Mouse (Mus musculus): ENCODE measurements around the gene Rassf4. TPM values are rescaled to one million over a fixed set of nuclear protein-coding genes. Genes with fewer than 3 reads are reported as not detected.

Rassf4 gene
- total and polyA plus RNA-seq, 3 experiments, result 17.3 to 69.0 (median 32.3) TPM

DNA sequence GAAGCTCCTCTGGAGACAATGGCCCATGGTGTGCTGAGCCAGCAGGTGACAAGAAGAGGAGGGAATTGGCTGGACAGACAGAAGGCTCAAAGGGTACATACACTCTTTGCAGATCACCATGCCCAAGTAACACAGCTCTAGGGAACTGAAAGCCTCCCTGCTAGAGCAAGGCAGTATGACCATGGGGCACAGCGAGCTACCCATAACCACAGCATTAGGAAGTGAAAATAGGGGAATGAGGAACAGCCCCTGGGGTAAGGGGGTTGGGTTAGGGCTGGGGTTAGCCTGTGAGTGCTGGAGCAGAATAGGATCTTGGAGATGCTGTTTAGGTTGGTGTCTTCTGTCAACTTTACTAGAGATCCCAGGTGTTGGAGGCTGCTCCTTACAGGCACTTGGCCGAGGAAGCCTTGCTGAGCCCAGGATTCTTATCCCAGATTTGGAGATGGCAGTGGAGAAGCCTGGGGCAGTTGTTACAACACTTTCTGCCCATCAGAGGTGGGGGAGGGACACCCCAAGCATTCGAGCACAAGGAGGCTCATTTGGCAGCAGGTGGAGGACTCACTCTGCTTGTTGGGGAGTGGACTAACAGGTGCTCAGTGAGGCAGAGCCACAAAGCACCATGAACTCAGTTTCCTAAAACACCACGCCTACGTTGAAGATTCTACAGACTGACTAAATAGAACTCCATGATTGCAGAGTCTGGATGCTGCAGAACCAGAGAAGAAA lies 6.0 kb upstream of the Rassf4 start (continued):
- peak; percentile 87 for TF ChIP-seq MAX (IDR thresholded peaks at IDR 0.05; ENCODE audit: low read length)
- TF ChIP-seq RCOR1 (conservative IDR thresholded peaks at IDR 0.05; ENCODE audit: low read depth, low read length), result peak; percentile 97
- TF ChIP-seq KAT2A (IDR thresholded peaks at IDR 0.05; ENCODE audit: insufficient replicate concordance, low read length), result 0 out of 2 replicates have a peak, but pooled peaks have one; percentile 44
- no peak for TF ChIP-seq POLR2AphosphoS2 (IDR thresholded peaks at IDR 0.05; ENCODE audit: low read depth, low read length)
- TF ChIP-seq SMC3 (IDR thresholded peaks at IDR 0.05; ENCODE audit: low read depth, low read length), result peak; percentile 9; the same call in 1 of the 2 replicates
- no peak; the same call in none of the 2 replicates for TF ChIP-seq RAD21 (IDR thresholded peaks at IDR 0.05; ENCODE audit: low read depth, low read length)
- no peak for TF ChIP-seq PAX5 (IDR thresholded peaks at IDR 0.05; ENCODE audit: low read length)
- TF ChIP-seq NRF1 (IDR thresholded peaks at IDR 0.05; ENCODE audit: low read depth, low read length), result no peak
- TF ChIP-seq BHLHE40 (IDR thresholded peaks at IDR 0.05; ENCODE audit: low read depth, low read length), result peak; percentile 81
- TF ChIP-seq NELFE (IDR thresholded peaks at IDR 0.05; ENCODE audit: low read depth, low read length), result peak; percentile 45; the same call in 1 of the 2 replicates
- TF ChIP-seq ZC3H11A (IDR thresholded peaks at IDR 0.05; ENCODE audit: low read depth, low read length), result no peak
- no peak for TF ChIP-seq ZKSCAN1 (IDR thresholded peaks at IDR 0.05; ENCODE audit: borderline replicate concordance, low read depth, low read length)
- TF ChIP-seq TBP (conservative IDR thresholded peaks at IDR 0.05; ENCODE audit: low read depth, low read length), result 0 out of 2 replicates have a peak, but pooled peaks have one; percentile 22
- no peak for TF ChIP-seq E2F4 (IDR thresholded peaks at IDR 0.05; ENCODE audit: insufficient replicate concordance, low read depth, low read length)
- no peak for TF ChIP-seq USF2 (conservative IDR thresholded peaks at IDR 0.05; ENCODE audit: low read depth, low read length)

DNA sequence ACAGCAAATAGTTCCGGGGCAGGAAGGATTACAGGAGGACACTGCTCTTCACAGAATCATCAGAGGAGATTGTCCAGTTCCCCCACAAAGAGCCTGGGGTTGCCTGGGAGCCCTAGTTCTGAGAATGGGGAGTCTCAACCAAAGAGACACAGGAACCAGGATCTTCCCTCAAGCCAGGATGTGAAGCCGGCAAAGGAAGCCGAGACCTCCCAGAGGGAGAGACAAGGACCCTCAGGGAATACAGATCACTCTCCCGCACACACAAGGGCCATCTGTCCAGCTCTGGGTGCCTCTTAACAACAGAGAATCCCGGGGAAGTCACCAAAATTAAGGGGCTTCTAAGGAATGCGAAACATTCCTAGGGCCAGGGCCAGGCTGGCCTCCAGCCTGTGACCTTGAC lies 3.6 kb upstream of the Rassf4 start:
- Histone ChIP-seq H3K36me3 (replicated peaks in 1 of 2; ENCODE audit: control insufficient read depth in 1 of 2, insufficient read depth in 1 of 2, low read length in 1 of 2) (no peaks in the 10 kb centered on the region), H3K27me3 (replicated peaks) (no peaks in the 10 kb centered on the region), H3K9me3 (replicated peaks; ENCODE audit: low read length) (no peaks in the 10 kb centered on the region), H3K79me2 (replicated peaks; ENCODE audit: control insufficient read depth, extremely low read depth, insufficient read depth, poor library complexity, severe bottlenecking) (peaks cover 12% of the 10 kb centered on the region), H3K4me2 (ENCODE audit: insufficient read depth, low read depth, poor library complexity, severe bottlenecking) (peak overlapping the region; percentile 80), H3K4me3 (replicated peaks in 1 of 3; ENCODE audit: low read depth in 2 of 3, low read length in 2 of 3, poor library complexity in 1 of 3) (no peak overlapping the region), H3K4me1 (ENCODE audit: control insufficient read depth in 1 of 2, insufficient read depth in 2 of 2) (peaks cover 52 to 78% of the 10 kb centered on the region in 2 experiments), H3K9ac (ENCODE audit: insufficient read depth, low read depth) (peak overlapping the region; percentile 64), H3K27ac (ENCODE audit: insufficient read depth, low read depth) (peak overlapping the region; percentile 80)
- in situ Hi-C loops (cut with MboI; ENCODE audit: low pct_ligation_motif_present, low pct_unique_long_range_greater_than_20kb, low sequenced_read_pairs) (no loop called here), dilution Hi-C loops (cut with MboI; ENCODE audit: extremely low pct_ligation_motif_present, extremely low pct_unique_long_range_greater_than_20kb, low sequenced_read_pairs) (no loop called here)
- TF ChIP-seq IRF4 (IDR thresholded peaks at IDR 0.05; ENCODE audit: low read depth, low read length) (no peak), RAD21 (IDR thresholded peaks at IDR 0.05; ENCODE audit: low read depth, low read length) (no peak), NELFE (IDR thresholded peaks at IDR 0.05; ENCODE audit: low read depth, low read length) (no peak), UBTF (IDR thresholded peaks at IDR 0.05; ENCODE audit: low read depth, low read length) (no peak)
- no peak for DNase-seq (ENCODE audit: extremely low read depth)

Data from CH12.LX (cell line).